ENCODE assay signal across 8 mouse cellular contexts in the genomic region with DNA sequence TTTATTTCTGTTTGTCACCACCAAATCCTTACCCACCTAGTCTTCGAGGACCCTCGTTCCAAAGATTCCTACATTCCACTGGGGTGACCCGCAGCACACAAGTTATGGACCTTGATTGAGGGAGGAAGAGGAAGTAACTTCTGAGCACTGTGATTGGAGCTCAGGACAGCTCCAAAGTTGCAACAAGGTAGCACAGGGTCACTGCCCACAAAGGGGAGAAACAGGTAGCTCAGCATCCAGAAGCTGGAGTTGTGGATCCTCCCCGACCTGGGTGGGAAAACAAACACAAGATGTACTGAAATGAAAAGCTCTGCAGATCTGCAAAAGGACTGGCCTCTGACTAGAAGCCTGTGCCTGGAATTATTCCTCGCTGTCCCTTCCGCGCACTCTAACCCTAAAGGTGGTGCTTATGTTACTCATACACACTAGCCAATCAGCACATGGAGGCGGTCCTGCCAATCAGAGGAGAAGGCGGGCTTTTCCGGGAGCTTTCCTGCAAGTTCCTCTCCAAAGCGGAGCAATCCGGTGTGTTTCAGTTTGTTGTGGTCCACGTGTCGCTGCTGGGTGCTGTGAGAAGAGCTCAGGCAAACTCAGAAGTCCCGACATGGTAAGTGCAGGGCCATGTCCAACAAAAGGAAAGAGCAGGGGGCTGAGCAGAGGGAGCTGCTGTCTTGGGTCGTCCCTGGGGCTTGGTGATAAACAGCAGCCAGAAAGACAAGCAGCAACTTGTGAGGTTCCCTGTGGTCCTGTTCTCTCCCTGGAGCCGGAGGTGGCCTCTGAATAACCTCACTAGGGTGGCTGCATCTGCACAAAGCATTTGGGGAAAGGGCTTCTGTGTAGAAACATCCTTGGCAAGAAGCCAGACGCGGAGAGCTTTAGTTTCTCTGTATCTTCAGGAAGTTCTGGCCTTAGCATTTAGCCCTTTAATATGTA. TPM values are rescaled to one million over a fixed set of nuclear protein-coding genes. Genes with fewer than 3 reads are reported as not detected.
DNase-seq lines count a peak whose midpoint lies in the region; ATAC-seq lines count a peak whose summit lies in the region.
"Not testable (repeated sequence)": the region's sequence is repeated elsewhere in the genome, so short reads cannot be mapped to it uniquely, and the experiment has no call there.

No protein-coding gene starts in this region.

- peak overlapping the region; percentile 59 for H3K4me2 ChIP-seq in hindbrain, embryonic 12.5 days (replicated peaks)

- peak; percentile 98 for ATAC-seq in hindbrain, embryonic 12.5 days (ENCODE audit: low FRiP score)

- H3K27ac ChIP-seq in hindbrain, embryonic 12.5 days, result not testable (repeated sequence)

- not testable (repeated sequence) for H3K27me3 ChIP-seq in hindbrain, embryonic 12.5 days

- DNase-seq in NIH3T3 (ENCODE audit: low read depth), result peak; percentile 95
- peak; percentile 89 to 94 for DNase-seq in cerebellum, postnatal 10 days
- peak; percentile 73 to 85 for DNase-seq in frontal cortex, postnatal 10 days (ENCODE audit: low spot score in 2 of 2)
- peak; percentile 78 to 92 for DNase-seq in layer of hippocampus, postnatal 14 days (ENCODE audit: low spot score in 2 of 2)
- peak; percentile 93 for DNase-seq in lung, postnatal 14 days
- peak; percentile 74 for DNase-seq in retina, adult 2 months (ENCODE audit: low read depth, low spot score)
- DNase-seq in thymus, postnatal 36 days, result peak; percentile 84 to 86

- not testable (repeated sequence) for H3K4me1 ChIP-seq in hindbrain, embryonic 12.5 days

- peak overlapping the region; percentile 51 for H3K4me3 ChIP-seq in hindbrain, embryonic 12.5 days

- WGBS in hindbrain, embryonic 12.5 days, result 14% methylated on average over 19 of the region's 19 CpGs

- H3K9ac ChIP-seq in hindbrain, embryonic 12.5 days, result peak overlapping the region; percentile 56

- not testable (repeated sequence) for H3K9me3 ChIP-seq in hindbrain, embryonic 12.5 days (replicated peaks)

- H3K36me3 ChIP-seq in hindbrain, embryonic 12.5 days, result 0 out of 2 replicates have a peak, but pooled peaks cover 13% of the 10 kb centered on the region

RNA-seq across cellular contexts. Expression of a gene that starts 12.3 kb away (rescaled TPM):
- 1.3 and 3.1 TPM in 2 replicates for polyA plus RNA-seq in hindbrain, embryonic 12.5 days (2016; fragmentation: Nextera tagmentation; extraction: Ambion mirVana)
- total RNA-seq in layer of hippocampus, postnatal 14 days (2021), result 1 to 10 TPM in 1 of 2 experiments, not detected in 1; 2.5 TPM

RNA-seq across cellular contexts. Expression of a gene that starts 51.3 kb away (rescaled TPM):
- 13.0 and 14.1 TPM in 2 replicates for polyA plus RNA-seq in hindbrain, embryonic 12.5 days (2016; fragmentation: Nextera tagmentation; extraction: Ambion mirVana)
- total RNA-seq in layer of hippocampus, postnatal 14 days (2021), result 1 to 10 TPM; 7.1 to 8.8 TPM

RNA-seq across cellular contexts. Expression of a gene that starts 53.9 kb away (rescaled TPM):
- not detected in 2 replicates for polyA plus RNA-seq in hindbrain, embryonic 12.5 days (2016; fragmentation: Nextera tagmentation; extraction: Ambion mirVana)
- under 1 TPM; 0.14 to 0.35 TPM for total RNA-seq in layer of hippocampus, postnatal 14 days (2021)

RNA-seq across cellular contexts. Expression of a gene that starts 55.8 kb away (rescaled TPM):
- 4.4 and 4.5 TPM in 2 replicates for polyA plus RNA-seq in hindbrain, embryonic 12.5 days (2016; fragmentation: Nextera tagmentation; extraction: Ambion mirVana)
- 1 to 10 TPM; 6.5 to 8.6 TPM for total RNA-seq in layer of hippocampus, postnatal 14 days (2021)
